7 mouse cellular contexts compared by ENCODE assay signal in the genomic region with DNA sequence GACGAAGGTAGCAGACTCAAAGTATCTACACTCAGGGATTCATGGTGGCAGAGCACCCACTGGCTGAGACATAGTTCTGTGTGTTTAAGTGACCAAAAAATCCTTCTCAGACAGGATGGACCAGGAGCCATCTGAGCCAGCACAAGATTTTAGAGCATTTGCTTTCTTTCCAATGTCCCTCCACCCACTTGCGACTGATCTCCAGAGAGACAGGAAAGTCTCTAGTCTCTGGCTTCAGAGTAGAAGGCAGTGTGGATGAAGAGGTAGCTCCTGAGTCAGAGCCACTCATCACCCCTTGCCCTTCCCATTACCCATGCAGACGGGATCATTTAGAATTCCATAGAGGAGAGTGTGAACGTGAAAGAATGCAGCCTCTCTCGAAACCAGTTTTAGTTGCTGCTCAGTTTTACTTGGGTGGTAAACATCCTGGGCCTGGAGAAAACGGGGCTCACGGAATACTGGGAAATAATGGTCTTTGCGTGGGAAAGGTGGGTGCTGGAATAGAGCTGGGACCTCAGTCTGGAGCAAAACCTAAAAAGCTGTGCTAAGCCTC.
DNase-seq lines count a peak whose midpoint lies in the region; ATAC-seq and TF ChIP-seq lines count a peak whose summit lies in the region.

No protein-coding gene starts in this region.

- H3K36me3 ChIP-seq in lung, embryonic 16.5 days (ENCODE audit: control insufficient read depth, insufficient read depth, low read length) = no peaks in the 10 kb centered on the region
- no peaks in the 10 kb centered on the region for H3K36me3 ChIP-seq in embryonic facial prominence, embryonic 12.5 days
- H3K36me3 ChIP-seq in hindbrain, embryonic 15.5 days = no peaks in the 10 kb centered on the region
- H3K36me3 ChIP-seq in midbrain, postnatal 0 days (ENCODE audit: insufficient read depth, low read length) = peaks cover 3% of the 10 kb centered on the region; the same call in 1 of the 2 replicates

- WGBS in lung, embryonic 16.5 days = 11% methylated on average over 8 of the region's 8 CpGs
- 15% methylated on average over 8 of the region's 8 CpGs for WGBS in embryonic facial prominence, embryonic 12.5 days
- 17% methylated on average over 8 of the region's 8 CpGs for WGBS in hindbrain, embryonic 15.5 days
- WGBS in midbrain, postnatal 0 days = 18% methylated on average over 8 of the region's 8 CpGs

- no peak for ATAC-seq in lung, embryonic 16.5 days (ENCODE audit: low read depth)
- no peak for ATAC-seq in embryonic facial prominence, embryonic 12.5 days (ENCODE audit: insufficient number of reproducible peaks, insufficient read depth, low FRiP score, low TSS enrichment)
- ATAC-seq in hindbrain, embryonic 15.5 days (ENCODE audit: low FRiP score, low read depth) = no peak
- no peak for ATAC-seq in midbrain, postnatal 0 days (ENCODE audit: low FRiP score)

- H3K27me3 ChIP-seq in lung, embryonic 16.5 days (ENCODE audit: control insufficient read depth, insufficient read depth, low read depth, low read length) = no peaks in the 10 kb centered on the region
- H3K27me3 ChIP-seq in embryonic facial prominence, embryonic 12.5 days = no peaks in the 10 kb centered on the region
- no peaks in the 10 kb centered on the region for H3K27me3 ChIP-seq in hindbrain, embryonic 15.5 days
- H3K27me3 ChIP-seq in midbrain, postnatal 0 days (ENCODE audit: insufficient read depth, low read length) = no peaks in the 10 kb centered on the region

- H3K9ac ChIP-seq in lung, embryonic 16.5 days (ENCODE audit: low read length) = peak overlapping the region; percentile 80
- H3K9ac ChIP-seq in embryonic facial prominence, embryonic 12.5 days = peak overlapping the region; percentile 55; the same call in 1 of the 2 replicates
- H3K9ac ChIP-seq in hindbrain, embryonic 15.5 days = peak overlapping the region; percentile 32; the same call in 1 of the 2 replicates
- peak overlapping the region; percentile 46 for H3K9ac ChIP-seq in midbrain, postnatal 0 days (replicated peaks; ENCODE audit: low read length, poor library complexity, severe bottlenecking)

- intact Hi-C loops in left cerebral cortex, postnatal 36 days (cut with DNase I) = loop anchor here (5.0 kb wide), 1 partner anchor 56 kb away; no protein-coding TSS in a partner anchor

- H3K4me1 ChIP-seq in lung, embryonic 16.5 days (replicated peaks; ENCODE audit: control insufficient read depth, insufficient read depth, low read length) = peaks cover 55% of the 10 kb centered on the region
- peaks cover 65% of the 10 kb centered on the region for H3K4me1 ChIP-seq in embryonic facial prominence, embryonic 12.5 days
- peaks cover 57% of the 10 kb centered on the region for H3K4me1 ChIP-seq in hindbrain, embryonic 15.5 days (replicated peaks)
- peaks cover 15% of the 10 kb centered on the region; the same call in 1 of the 2 replicates for H3K4me1 ChIP-seq in midbrain, postnatal 0 days (ENCODE audit: insufficient read depth, low read length)

- H3K4me3 ChIP-seq in lung, embryonic 16.5 days (ENCODE audit: low read length) = peak overlapping the region; percentile 71
- H3K4me3 ChIP-seq in embryonic facial prominence, embryonic 12.5 days = peak overlapping the region; percentile 46
- peak overlapping the region; percentile 35 for H3K4me3 ChIP-seq in hindbrain, embryonic 15.5 days
- peak overlapping the region; percentile 35; the same call in 1 of the 2 replicates for H3K4me3 ChIP-seq in midbrain, postnatal 0 days (ENCODE audit: low read depth, low read length)

- no peak for TF ChIP-seq CTCF in midbrain, postnatal 0 days (IDR thresholded peaks at IDR 0.05)

- no peaks in the 10 kb centered on the region for H3K9me3 ChIP-seq in lung, embryonic 16.5 days (ENCODE audit: control insufficient read depth, low read length)
- no peaks in the 10 kb centered on the region for H3K9me3 ChIP-seq in embryonic facial prominence, embryonic 12.5 days
- H3K9me3 ChIP-seq in hindbrain, embryonic 15.5 days = no peaks in the 10 kb centered on the region
- H3K9me3 ChIP-seq in midbrain, postnatal 0 days (ENCODE audit: low read length) = no peaks in the 10 kb centered on the region

- peak overlapping the region; percentile 99 for H3K27ac ChIP-seq in lung, embryonic 16.5 days (ENCODE audit: low read length)
- peak overlapping the region; percentile 95 for H3K27ac ChIP-seq in embryonic facial prominence, embryonic 12.5 days
- H3K27ac ChIP-seq in hindbrain, embryonic 15.5 days (replicated peaks) = peak overlapping the region; percentile 82
- peak overlapping the region; percentile 63 for H3K27ac ChIP-seq in midbrain, postnatal 0 days (ENCODE audit: low read depth, low read length)

- no peak for DNase-seq in lung, postnatal 25 days (ENCODE audit: low spot score)
- no peak for DNase-seq in midbrain, postnatal 0 days (ENCODE audit: low spot score)
- no peak for DNase-seq in left cerebral cortex, postnatal 36 days (ENCODE audit: low spot score in 2 of 2)
- DNase-seq in thymus, postnatal 14 days = no peak

- H3K4me2 ChIP-seq in lung, embryonic 16.5 days (ENCODE audit: low read depth, low read length) = peak overlapping the region; percentile 88
- H3K4me2 ChIP-seq in embryonic facial prominence, embryonic 12.5 days (replicated peaks) = peak overlapping the region; percentile 72
- H3K4me2 ChIP-seq in hindbrain, embryonic 15.5 days = peak overlapping the region; percentile 63
- H3K4me2 ChIP-seq in midbrain, postnatal 0 days (ENCODE audit: low read depth, low read length, poor library complexity, severe bottlenecking) = peak overlapping the region; percentile 56
